Mouse (Mus musculus) ES-Bruce4 (cell line): ENCODE results near the gene Slc16a6. TPM values are rescaled to one million over a fixed set of nuclear protein-coding genes. Genes with fewer than 3 reads are reported as not detected.

Experiments used
- H3K27ac ChIP-seq: 2 replicates; pipeline ENCODE4 v1.5.1; 2012; ENCODE audit warnings: low read length, inconsistent platforms; ENCODE audit not compliant: insufficient read depth
- H3K27me3 ChIP-seq: 2 replicates; pipeline ENCODE4 v1.6.1; 2012; ENCODE audit warnings: mild to moderate bottlenecking, low read length, inconsistent platforms; ENCODE audit not compliant: control insufficient read depth, poor library complexity, insufficient read depth, severe bottlenecking
- H3K36me3 ChIP-seq: 2 replicates; pipeline ENCODE4 v1.6.1; 2012; ENCODE audit warnings: inconsistent platforms, mild to moderate bottlenecking, low read length, moderate library complexity; ENCODE audit not compliant: control insufficient read depth, poor library complexity, insufficient read depth, severe bottlenecking
- H3K4me1 ChIP-seq: one replicate; pipeline ENCODE4 v1.8.1; 2011; ENCODE audit warnings: low read length; ENCODE audit not compliant: control insufficient read depth, insufficient read depth
- H3K4me3 ChIP-seq: 2 replicates; pipeline ENCODE4 v1.5.1; 2011; ENCODE audit warnings: low read depth, mild to moderate bottlenecking, low read length
- H3K9ac ChIP-seq: 2 replicates; pipeline ENCODE4 v1.6.1; 2012; ENCODE audit warnings: low read depth, mild to moderate bottlenecking, inconsistent platforms; ENCODE audit not compliant: poor library complexity, severe bottlenecking
- H3K9me3 ChIP-seq: replicated peaks from 2 replicates; pipeline ENCODE4 v1.6.1; 2012; ENCODE audit warnings: mild to moderate bottlenecking, low read length, inconsistent platforms; ENCODE audit not compliant: control insufficient read depth, poor library complexity, insufficient read depth, severe bottlenecking
- CTCF ChIP-seq: IDR thresholded peaks from one replicate; pipeline ENCODE4 v1.8.1; 2011; ENCODE audit warnings: low read depth, low read length
- EP300 ChIP-seq: IDR thresholded peaks from 2 replicates; pipeline ENCODE4 v1.6.1; 2011; ENCODE audit warnings: low read depth, low read length; ENCODE audit not compliant: insufficient read depth
- POLR2A ChIP-seq: IDR thresholded peaks from one replicate; pipeline ENCODE4 v1.8.1; 2011; ENCODE audit warnings: low read length; ENCODE audit not compliant: insufficient read depth
- polyA plus RNA-seq: library from polyadenylated mRNA; stranded (reverse); fragments of >200 nt; gene quantifications from 2 replicates; pipeline ENCODE4 v1.2.4, GENCODE M21; 2011; ENCODE audit warnings: low read depth; ENCODE audit not compliant: missing spikeins, insufficient read depth, insufficient read length

The Slc16a6 gene
- polyA plus RNA-seq, 1 experiment, result 14.7 TPM

GRCm38 (mm10) chr11:109512995-109513675, 39.7 kb upstream of the Slc16a6 start:
- no peak for TF ChIP-seq POLR2A
- no peak for TF ChIP-seq EP300
- TF ChIP-seq CTCF, result no peak
- Histone ChIP-seq H3K4me3 (no peak overlapping the region), H3K9ac (no peak overlapping the region)

GRCm38 (mm10) chr11:109507068-109507467, 33.7 kb upstream of the Slc16a6 start:
- no peaks in the 10 kb centered on the region for H3K36me3 ChIP-seq
- H3K27ac ChIP-seq, result no peak overlapping the region
- no peak overlapping the region for H3K4me3 ChIP-seq
- H3K9me3 ChIP-seq, result no peaks in the 10 kb centered on the region
- H3K27me3 ChIP-seq, result no peaks in the 10 kb centered on the region
- TF ChIP-seq EP300 (no peak), POLR2A (no peak), CTCF (no peak)
- H3K4me1 ChIP-seq, result no peaks in the 10 kb centered on the region
- H3K9ac ChIP-seq, result no peak overlapping the region

More at GRCm38 (mm10) chr11:109512995-109513675, 39.7 kb upstream of the Slc16a6 start:
- H3K27ac ChIP-seq, result no peak overlapping the region
- no peaks in the 10 kb centered on the region for H3K9me3 ChIP-seq
- H3K36me3 ChIP-seq, result no peaks in the 10 kb centered on the region
- H3K27me3 ChIP-seq, result no peaks in the 10 kb centered on the region
- H3K4me1 ChIP-seq, result no peaks in the 10 kb centered on the region

DNA sequence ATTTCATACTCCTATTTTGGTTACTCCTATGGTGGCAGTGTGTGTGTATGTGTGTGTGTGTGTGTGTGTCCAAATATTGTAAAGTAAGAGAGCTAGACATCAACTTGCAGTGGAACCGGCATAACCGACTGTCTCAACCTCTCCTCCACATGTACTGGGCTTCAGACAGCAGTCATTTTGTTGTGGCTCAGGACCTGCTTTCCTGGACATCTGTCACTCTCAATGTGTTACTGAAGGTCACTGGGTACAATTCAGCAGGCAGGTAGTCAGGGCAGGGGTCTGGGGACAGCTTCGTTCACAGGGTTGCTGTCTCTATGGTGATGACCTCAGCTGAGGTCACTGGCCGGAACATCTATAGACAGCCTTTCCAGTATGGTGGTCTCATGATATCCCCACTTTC, 32.4 kb upstream of the Slc16a6 start:
- H3K27ac ChIP-seq, result no peak overlapping the region
- no peak overlapping the region for H3K4me3 ChIP-seq
- H3K27me3 ChIP-seq, result no peaks in the 10 kb centered on the region
- H3K9ac ChIP-seq, result no peak overlapping the region
- H3K36me3 ChIP-seq, result no peaks in the 10 kb centered on the region
- no peaks in the 10 kb centered on the region for H3K9me3 ChIP-seq
- TF ChIP-seq CTCF (no peak), POLR2A (no peak), EP300 (no peak)
- H3K4me1 ChIP-seq, result no peaks in the 10 kb centered on the region

DNA sequence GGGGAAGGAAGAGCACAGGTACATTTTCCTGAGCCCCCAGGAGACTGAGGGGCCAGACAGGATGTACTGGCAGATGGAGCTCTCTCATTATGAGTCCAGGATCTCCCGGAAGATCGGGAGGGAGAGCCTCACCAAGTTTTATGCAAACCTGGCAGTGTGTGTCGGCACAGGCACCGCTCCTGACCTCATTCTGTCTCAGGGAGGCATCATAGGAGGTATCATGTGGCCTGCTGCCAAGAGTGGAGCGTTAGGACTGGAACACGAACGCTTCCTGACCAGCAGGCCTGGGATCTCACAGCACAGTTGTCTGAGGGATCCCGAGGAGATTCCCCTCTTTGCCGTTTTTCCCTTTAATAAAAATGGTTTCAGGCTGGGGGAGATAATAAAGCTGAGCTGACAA, 31.6 kb upstream of the Slc16a6 start:
- no peaks in the 10 kb centered on the region for H3K27me3 ChIP-seq
- H3K9ac ChIP-seq, result no peak overlapping the region
- no peak for TF ChIP-seq CTCF
- TF ChIP-seq POLR2A, result no peak
- TF ChIP-seq EP300, result no peak
- H3K27ac ChIP-seq, result no peak overlapping the region
- H3K4me3 ChIP-seq, result no peak overlapping the region
- H3K9me3 ChIP-seq, result no peaks in the 10 kb centered on the region
- no peaks in the 10 kb centered on the region for H3K4me1 ChIP-seq
- H3K36me3 ChIP-seq, result no peaks in the 10 kb centered on the region

DNA sequence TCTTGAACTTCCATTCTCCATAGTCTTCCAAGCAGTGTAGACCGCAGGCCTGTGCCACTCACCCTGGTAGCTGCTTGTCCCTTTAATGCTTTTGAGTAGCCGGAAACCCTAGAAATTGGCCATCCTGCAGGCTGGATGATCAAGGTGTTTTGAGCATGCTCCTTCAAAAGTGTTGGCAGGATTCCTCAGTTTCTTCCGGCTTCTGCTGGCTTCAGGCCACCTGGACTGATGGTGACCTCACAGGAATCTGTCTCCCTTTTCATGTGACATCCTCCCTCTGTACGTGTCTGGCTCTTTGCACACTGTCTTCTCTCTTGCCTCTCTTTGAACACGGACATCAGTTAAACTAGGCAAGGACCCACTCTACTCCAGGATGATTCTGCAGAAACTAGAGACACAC, 26.8 kb upstream of the Slc16a6 start:
- H3K9me3 ChIP-seq, result no peaks in the 10 kb centered on the region
- H3K4me1 ChIP-seq, result no peaks in the 10 kb centered on the region
- no peak overlapping the region for H3K9ac ChIP-seq
- H3K27me3 ChIP-seq, result no peaks in the 10 kb centered on the region
- H3K36me3 ChIP-seq, result no peaks in the 10 kb centered on the region
- TF ChIP-seq CTCF (no peak), EP300 (no peak), POLR2A (no peak)
- H3K4me3 ChIP-seq, result no peak overlapping the region
- H3K27ac ChIP-seq, result no peak overlapping the region

DNA sequence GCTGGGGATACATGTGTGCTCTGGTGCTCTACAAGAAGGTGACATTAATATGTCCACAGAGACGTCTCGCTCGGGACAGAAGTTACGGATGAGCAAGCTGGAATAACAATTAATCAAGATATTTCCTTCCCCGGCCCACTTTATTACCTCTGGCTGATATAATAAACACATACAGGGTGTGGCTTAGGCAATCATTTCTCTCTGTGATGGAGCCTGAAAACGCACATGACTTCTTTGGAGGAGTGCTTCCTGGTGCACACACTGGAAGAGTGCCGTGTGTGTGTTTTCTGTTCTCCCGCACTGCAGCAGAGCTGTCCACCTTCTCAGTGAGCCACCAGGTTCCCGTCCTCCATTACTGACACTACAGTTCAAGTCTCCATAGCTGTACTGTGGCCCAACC, 24.6 kb upstream of the Slc16a6 start:
- H3K27ac ChIP-seq, result no peak overlapping the region
- H3K36me3 ChIP-seq, result no peaks in the 10 kb centered on the region
- no peak overlapping the region for H3K9ac ChIP-seq
- no peak for TF ChIP-seq POLR2A
- no peak for TF ChIP-seq CTCF
- TF ChIP-seq EP300, result no peak
- H3K27me3 ChIP-seq, result no peaks in the 10 kb centered on the region
- H3K4me1 ChIP-seq, result no peaks in the 10 kb centered on the region
- no peaks in the 10 kb centered on the region for H3K9me3 ChIP-seq
- H3K4me3 ChIP-seq, result no peak overlapping the region
